Mouse (Mus musculus): Measurements from ENCODE around the gene Zfp598. TPM values are rescaled to one million over a fixed set of nuclear protein-coding genes. Genes with fewer than 3 reads are reported as not detected.
A peak's percentile ranks its signal among the peaks of the same experiment; 100 is the strongest.
"Not testable (repeated sequence)": the region's sequence is repeated elsewhere in the genome, so short reads cannot be mapped to it uniquely, and the experiment has no call there.

Zfp598 gene
- total RNA-seq, 2 experiments from 2014 or later: 36.9 to 40.0 TPM

DNA sequence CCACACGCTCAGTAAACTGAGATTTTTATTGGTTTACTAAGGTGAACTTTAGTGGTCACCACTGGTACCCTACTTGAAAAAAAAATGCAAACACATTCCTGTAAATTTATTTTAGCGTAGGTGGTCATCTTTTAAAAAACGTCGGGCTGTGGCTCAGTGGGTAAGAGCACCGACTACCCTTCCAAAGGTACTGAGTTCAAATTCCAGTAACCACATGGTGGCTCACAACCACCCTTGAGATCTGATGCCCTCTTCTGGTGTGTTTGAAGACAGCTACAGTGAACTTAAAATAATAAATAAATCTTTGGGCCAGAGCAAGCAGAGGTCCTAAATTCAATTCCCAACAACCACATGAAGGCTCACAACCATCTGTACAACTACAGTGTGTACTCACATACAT is 49.5 kb downstream of the Zfp598 start:
- not testable (repeated sequence) for DNase-seq (ENCODE audit: extremely low spot score in 1 of 2, low spot score in 1 of 2)

DNA sequence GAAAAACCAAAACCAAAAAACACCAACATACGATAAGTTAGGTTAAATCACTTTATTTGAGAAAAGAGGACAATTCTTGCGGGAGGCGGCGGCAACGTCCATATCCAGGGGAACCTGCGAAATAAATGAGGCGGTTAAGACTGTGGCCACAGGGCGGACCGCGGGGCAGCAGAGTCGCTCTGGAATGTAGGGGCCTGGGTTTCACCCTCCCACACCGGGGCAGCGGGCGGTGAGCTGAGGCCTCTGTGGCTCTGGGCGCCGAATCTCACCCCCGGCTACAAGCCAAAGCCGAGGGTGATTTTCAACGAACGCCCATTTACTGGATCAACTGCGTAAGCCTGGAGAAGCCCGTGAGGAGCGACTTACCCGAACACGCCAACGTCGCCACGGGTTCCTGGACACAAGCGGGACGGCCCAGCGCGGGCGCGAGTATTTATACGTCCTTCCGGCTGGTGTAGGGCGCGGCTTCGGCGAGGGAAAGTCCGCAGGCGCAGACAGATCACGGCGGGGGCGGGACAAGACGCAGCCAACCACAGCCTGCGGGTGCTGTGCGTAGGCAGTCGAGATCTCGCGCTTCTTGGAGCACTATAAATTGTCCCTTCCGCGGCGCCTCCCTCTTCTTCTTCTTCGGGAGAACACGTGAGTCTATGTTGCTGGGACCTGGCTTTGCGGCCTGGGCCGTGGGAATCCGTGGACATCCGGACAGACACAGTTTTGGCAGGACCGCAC is 50.2 kb downstream of the Zfp598 start:
- peak; percentile 91 to 92 for DNase-seq (ENCODE audit: extremely low spot score in 1 of 2, low spot score in 1 of 2)

DNA sequence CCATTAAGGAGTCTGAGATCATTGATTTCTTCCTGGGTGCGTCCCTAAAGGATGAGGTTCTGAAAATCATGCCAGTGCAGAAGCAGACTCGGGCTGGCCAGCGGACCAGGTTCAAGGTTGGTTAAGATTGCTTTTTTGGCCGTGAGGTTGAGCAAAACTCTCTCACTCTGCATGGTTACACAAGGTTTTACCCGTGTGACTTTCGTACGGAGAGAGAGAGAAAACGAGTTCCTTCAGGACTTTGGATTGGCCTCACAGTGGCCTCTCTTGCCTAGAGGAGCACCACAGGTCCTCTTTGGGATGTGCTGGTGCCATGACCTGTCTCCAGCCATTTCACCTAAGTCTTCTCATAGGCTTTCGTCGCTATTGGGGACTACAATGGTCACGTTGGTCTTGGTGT is 51.1 kb downstream of the Zfp598 start:
- DNase-seq (ENCODE audit: extremely low spot score in 1 of 2, low spot score in 1 of 2): not testable (repeated sequence)

DNA sequence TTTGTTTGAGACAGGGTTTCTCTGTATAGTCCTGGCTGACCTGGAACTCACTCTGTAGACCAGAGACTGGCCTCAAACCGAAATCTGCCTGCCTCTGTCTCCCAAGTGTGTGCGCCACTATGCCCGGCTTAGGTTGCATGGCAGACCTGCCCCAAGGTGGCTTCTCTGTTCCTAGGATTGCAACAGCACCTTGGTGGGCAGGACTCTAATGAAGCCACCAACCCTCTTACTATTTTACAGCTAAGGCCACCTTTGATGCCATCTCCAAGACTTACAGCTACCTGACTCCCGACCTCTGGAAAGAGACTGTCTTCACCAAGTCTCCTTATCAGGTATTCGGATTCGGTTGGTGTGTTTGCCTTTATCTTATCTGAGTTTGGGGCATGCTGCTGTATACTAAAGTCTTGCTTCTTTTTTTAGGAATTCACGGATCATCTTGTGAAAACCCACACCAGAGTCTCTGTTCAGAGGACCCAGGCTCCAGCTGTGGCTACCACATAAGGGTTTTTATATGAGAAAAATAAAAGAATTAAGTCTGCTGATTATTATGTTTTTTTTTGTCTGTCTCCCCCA is 52.0 kb downstream of the Zfp598 start:
- DNase-seq (ENCODE audit: extremely low spot score in 1 of 2, low spot score in 1 of 2): not testable (repeated sequence)

DNA sequence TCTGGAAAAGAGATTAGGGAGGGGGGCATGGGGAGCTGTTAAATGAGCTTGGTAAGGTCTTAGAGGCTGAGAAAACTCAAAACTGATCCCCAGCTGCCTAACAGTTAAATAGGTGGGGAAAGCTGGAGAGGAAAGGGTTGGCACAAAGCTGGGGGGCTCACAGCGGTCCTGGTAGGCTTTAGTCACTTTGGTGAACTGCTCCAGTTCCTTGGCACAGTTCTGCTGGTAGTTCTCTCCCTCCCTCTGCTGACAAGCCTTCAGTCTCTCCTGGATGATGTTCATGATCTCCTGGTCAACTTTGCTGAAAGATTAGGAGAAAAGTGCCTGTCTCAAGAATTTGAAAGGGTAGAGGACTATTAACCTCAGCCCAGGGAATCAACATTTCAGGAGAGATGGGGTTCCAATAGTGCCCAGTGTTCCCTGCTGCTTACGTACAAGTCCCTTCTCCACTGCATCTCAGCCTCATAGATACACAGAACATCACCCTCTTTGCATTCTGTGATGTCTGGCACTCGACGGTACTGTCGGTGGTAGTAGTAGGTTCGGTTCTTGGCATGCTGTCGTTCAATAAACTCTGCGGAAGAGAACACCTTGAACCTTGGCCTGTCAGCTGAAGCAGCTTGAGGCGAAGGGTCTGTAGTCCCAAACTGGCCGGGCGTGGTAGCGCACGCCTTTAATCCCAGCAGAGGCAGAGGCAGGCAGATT is 52.9 kb downstream of the Zfp598 start:
- DNase-seq (ENCODE audit: extremely low spot score in 1 of 2, low spot score in 1 of 2): no peak

DNA sequence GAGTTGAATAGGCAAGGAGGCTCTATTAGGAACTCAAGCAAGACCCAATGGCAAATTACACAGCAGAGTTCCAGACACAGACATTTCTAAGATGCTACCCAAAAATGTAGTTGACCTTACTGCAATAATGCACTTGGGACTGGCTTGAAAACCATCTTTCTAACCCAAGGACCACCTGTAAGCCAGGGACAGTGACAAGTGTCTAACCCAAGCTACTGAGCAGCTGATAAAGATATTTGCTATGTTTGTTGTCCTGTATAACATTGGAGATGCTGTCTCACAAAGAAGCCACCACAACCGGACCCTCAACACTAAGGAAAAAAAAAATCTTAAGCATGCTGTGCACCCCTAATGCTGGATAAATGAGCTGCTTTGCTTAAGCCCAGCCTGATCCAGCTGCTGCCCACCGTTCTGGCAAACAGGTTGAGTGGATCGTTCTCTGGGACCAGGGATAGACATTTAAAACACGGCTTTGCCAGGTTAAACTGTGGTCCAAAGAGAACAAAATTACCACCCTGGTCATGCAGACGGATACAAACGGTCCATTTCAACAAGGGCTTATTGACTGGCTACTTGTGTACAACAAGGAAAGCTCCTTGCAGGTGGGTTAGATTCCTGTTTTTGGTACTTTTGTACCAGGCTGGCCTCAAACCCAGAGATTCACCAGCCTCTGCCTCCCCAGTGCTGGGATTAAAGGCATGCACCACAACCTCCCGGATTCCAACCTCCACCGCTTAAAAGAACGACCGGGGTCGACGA is 53.8 kb downstream of the Zfp598 start:
- DNase-seq (ENCODE audit: extremely low spot score in 1 of 2, low spot score in 1 of 2): no peak

DNA sequence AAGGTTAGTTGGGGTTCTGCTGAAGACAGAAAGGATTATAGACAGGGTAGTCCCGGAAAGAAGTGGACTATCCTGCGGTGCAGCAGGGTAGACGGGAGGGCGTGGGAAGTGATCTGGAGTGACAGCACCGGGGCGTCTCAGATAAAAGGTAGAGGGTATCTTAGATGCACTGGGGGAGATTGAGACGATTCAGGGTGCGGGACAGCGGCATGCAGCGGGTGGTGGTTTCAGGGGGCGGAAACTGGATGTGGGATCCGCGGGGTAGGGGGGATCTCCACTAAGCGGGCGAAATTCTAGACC is 54.3 kb downstream of the Zfp598 start:
- DNase-seq (ENCODE audit: extremely low spot score in 1 of 2, low spot score in 1 of 2): no peak

DNA sequence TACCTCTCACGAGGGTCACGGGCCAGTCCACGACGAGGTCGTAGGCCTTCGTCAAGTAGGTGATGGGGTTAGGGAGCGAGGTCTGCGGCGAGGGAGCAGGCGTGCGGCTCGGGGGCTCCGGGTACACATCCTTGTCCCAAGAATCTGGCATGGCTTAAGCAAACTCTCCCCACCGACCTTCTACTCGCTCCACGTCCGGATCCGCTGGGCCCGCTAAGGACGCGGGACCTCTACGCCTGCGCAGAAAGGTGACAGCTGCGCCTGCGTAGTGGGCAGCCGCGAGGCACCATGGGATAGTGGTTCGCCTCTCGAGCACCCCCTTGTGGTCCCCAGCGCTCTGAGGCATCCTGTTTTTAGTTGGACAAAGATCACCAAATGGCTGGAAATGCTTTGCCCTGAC is 54.7 kb downstream of the Zfp598 start, which contains the start of gene Ndufb10:
TSS of gene Ndufb10 (minus strand) at position 295 of the 400 bp plus-strand sequence.
- peak; percentile 96 to 99 for DNase-seq (ENCODE audit: extremely low spot score in 1 of 2, low spot score in 1 of 2)

DNA sequence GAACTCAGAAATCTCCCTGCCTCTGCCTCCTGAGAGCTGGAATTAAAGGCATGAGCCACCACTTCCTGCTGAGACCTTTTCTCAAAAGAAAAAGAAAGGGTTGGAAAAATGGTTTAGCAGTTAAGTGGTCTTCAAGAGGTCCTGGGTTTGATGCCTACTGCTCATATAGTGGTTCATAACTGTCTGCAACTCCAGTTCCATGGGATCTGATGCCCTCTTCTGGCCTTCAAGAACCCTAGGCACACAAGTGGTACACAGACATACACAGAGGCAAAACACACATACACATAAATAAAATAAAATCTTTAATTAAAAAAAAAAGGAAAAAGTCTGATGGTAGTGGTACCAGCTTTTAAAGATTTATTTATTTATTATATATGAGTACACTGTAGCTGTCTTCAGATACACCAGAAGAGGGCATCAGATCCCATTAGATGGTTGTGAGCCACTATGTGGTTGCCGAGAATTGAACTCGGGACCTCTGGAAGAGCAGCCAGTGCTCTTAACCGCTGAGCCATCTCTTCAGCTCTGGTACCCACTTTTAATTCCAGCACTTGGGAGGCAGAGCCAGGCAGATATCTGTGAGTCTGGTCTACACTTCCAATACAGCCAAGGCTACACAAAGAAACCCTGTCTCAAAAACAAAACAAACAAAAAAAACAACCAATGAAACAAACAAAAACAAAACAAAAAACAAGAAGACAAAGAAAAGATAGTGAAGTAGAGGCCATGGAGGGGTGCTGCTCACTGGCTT is 56.3 kb downstream of the Zfp598 start:
- DNase-seq (ENCODE audit: extremely low spot score in 1 of 2, low spot score in 1 of 2): no peak

DNA sequence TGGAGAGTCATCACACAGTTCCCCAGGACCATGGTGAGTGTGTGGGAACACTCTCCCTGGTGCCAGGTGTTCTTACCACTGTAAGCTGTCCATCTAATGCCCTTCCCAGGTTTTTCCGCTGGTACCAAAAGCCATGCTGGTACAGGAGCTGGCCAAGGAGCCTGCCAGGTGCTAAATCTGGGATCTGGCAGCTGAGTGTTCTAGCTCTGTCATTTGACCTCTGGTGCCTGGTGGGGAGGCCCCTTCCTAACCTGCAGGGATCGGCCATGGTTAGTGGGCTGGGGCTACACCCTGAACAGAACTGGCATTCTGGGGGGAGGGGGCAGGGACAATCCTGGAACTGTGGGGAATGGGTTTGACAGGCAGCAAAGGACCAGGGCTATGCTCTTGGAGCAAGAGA is 58.1 kb downstream of the Zfp598 start, which contains the start of gene Rpl3l:
TSS of gene Rpl3l (plus strand) at position 203 of the 400 bp plus-strand sequence.
- DNase-seq (ENCODE audit: extremely low spot score in 1 of 2, low spot score in 1 of 2): no peak

DNA sequence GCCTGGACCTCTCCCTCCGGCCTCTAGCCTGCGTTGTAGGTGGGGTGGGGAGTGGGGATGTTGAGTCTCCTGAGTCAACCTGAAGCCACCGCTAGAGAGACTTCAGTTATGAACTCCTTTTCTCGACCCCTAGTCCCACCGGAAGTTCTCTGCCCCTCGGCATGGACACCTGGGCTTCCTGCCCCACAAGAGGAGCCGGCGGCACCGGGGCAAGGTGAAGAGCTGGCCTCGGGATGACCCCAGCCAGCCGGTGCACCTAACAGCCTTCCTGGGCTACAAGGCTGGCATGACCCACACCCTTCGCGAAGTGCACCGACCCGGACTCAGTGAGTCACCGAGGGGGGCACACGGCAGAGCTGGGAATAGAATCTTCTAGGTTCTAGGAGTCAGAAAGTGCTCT is 58.7 kb downstream of the Zfp598 start:
- DNase-seq (ENCODE audit: extremely low spot score in 1 of 2, low spot score in 1 of 2): no peak

DNA sequence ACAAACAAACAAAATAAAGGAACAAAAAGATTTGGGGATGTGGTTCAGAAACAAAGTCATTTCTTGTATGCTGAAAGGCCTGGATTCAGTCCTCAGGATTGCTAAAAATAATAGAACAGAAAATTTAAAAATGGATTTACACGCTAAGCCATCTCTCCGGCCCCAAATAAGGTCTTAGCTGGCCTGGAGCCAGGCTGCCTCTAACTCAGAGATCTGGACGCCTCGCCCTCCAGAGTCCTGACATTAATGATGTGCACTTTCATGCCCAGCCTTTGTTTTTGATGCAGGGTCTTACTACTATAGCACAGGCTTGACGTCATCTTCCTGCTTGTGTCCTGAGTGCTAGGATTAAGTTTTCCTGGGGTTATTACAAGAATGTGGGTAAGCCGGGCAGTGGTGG is 59.6 kb downstream of the Zfp598 start:
- no peak for DNase-seq (ENCODE audit: extremely low spot score in 1 of 2, low spot score in 1 of 2)

DNA sequence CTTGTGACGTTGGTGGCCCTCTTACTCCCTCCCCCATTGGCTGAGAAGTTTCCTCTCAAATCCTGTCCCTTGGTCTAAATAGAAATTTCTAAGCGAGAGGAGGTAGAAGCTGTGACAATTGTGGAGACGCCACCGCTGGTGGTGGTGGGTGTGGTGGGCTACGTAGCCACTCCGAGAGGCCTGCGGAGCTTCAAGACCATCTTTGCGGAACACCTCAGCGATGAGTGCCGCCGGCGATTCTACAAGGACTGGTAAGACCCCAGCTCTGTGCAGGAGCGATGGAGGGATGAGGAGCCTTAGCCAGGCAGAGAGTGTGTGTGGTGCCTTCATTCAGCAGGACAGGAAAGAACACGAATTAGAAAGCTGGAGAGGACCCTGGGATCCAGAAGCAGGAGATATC is 61.3 kb downstream of the Zfp598 start:
- no peak for DNase-seq (ENCODE audit: extremely low spot score in 1 of 2, low spot score in 1 of 2)

Other genes starting within 250 kb of the Zfp598 start
- gene Eci1, start 243.0 kb upstream of the Zfp598 start, total RNA-seq (2021): 10 to 100 TPM; 23.3 to 26.9 TPM
- 1 to 10 TPM; 6.0 to 7.8 TPM for gene Dnase1l2, start 226.6 kb upstream of the Zfp598 start, total RNA-seq (2021)
- gene E4f1, start 199.4 kb upstream of the Zfp598 start, total RNA-seq (2021): 10 to 100 TPM; 25.4 to 36.0 TPM
- 10 to 100 TPM; 61.5 to 74.6 TPM for gene Pgp, start 199.3 kb upstream of the Zfp598 start, total RNA-seq (2021)
- 1 to 10 TPM; 1.6 to 3.5 TPM for gene Bricd5, start 195.8 kb upstream of the Zfp598 start, total RNA-seq (2021)
- gene Mlst8, start 190.6 kb upstream of the Zfp598 start, total RNA-seq (2021): 10 to 100 TPM; 38.1 to 40.1 TPM
- 100 to 1,000 TPM; 143 to 165 TPM for gene Caskin1, start 181.1 kb upstream of the Zfp598 start, total RNA-seq (2021)
- gene Traf7, start 141.7 kb upstream of the Zfp598 start, total RNA-seq (2021): 10 to 100 TPM; 69.9 to 88.9 TPM
- 10 to 100 TPM; 65.1 to 72.1 TPM for gene Rab26, start 135.5 kb upstream of the Zfp598 start, total RNA-seq (2021)
- 10 to 100 TPM; 68.9 to 89.9 TPM for gene Pkd1, start 119.9 kb upstream of the Zfp598 start, total RNA-seq (2021)
- 100 to 1,000 TPM; 150 to 186 TPM for gene Tsc2, start 37.1 kb upstream of the Zfp598 start, total RNA-seq (2021)
- 1 to 10 TPM; 3.3 to 4.7 TPM for gene Nthl1, start 37.0 kb upstream of the Zfp598 start, total RNA-seq (2021)
- 10 to 100 TPM; 45.1 to 50.0 TPM for gene Slc9a3r2, start 19.4 kb upstream of the Zfp598 start, total RNA-seq (2021)
- 1 to 10 TPM; 2.1 to 2.9 TPM for gene Npw, start 11.2 kb upstream of the Zfp598 start, total RNA-seq (2021)
- 100 to 1,000 TPM; 160 to 178 TPM for gene Syngr3, start 20.3 kb downstream of the Zfp598 start, total RNA-seq (2021)
- 10 to 100 TPM; 18.6 to 19.2 TPM for gene Gfer, start 26.5 kb downstream of the Zfp598 start, total RNA-seq (2021)
- 1 to 10 TPM; 2.7 to 3.0 TPM for gene Noxo1, start 26.5 kb downstream of the Zfp598 start, total RNA-seq (2021)
- gene Tbl3, start 38.0 kb downstream of the Zfp598 start, total RNA-seq (2021): 10 to 100 TPM; 27.7 to 29.8 TPM
- not detected for gene Rnf151, start 48.4 kb downstream of the Zfp598 start, total RNA-seq (2021)
- 100 to 1,000 TPM; 352 to 392 TPM for gene Rps2, start 48.4 kb downstream of the Zfp598 start, total RNA-seq (2021)
- 100 to 1,000 TPM; 201 to 234 TPM for gene Ndufb10, start 54.8 kb downstream of the Zfp598 start, total RNA-seq (2021)
- gene Rpl3l, start 58.1 kb downstream of the Zfp598 start, total RNA-seq (2021): under 1 TPM in 1 of 2 experiments, not detected in 1; 0.20 TPM
- gene Msrb1, start 67.0 kb downstream of the Zfp598 start, total RNA-seq (2021): 10 to 100 TPM; 40.5 to 46.2 TPM
- gene Hs3st6, start 83.3 kb downstream of the Zfp598 start, total RNA-seq (2021): under 1 TPM; 0.26 to 0.37 TPM
- gene Meiob, start 134.6 kb downstream of the Zfp598 start, total RNA-seq (2021): not detected
- 100 to 1,000 TPM; 127 to 136 TPM for gene Hagh, start 170.5 kb downstream of the Zfp598 start, total RNA-seq (2021)
- 10 to 100 TPM; 19.8 to 20.6 TPM for gene Fahd1, start 180.7 kb downstream of the Zfp598 start, total RNA-seq (2021)
- not detected for gene Igfals, start 196.3 kb downstream of the Zfp598 start, total RNA-seq (2021)
- 10 to 100 TPM; 33.5 to 38.1 TPM for gene Nubp2, start 216.7 kb downstream of the Zfp598 start, total RNA-seq (2021)
- gene Spsb3, start 217.0 kb downstream of the Zfp598 start, total RNA-seq (2021): 10 to 100 TPM; 41.5 to 48.9 TPM
- gene Eme2, start 225.4 kb downstream of the Zfp598 start, total RNA-seq (2021): 10 to 100 TPM; 54.0 to 69.1 TPM
- 10 to 100 TPM; 74.3 to 78.9 TPM for gene Mrps34, start 225.4 kb downstream of the Zfp598 start, total RNA-seq (2021)
- 10 to 100 TPM; 54.8 to 61.5 TPM for gene Nme3, start 226.8 kb downstream of the Zfp598 start, total RNA-seq (2021)

Measured in layer of hippocampus, postnatal 25 days (tissue).